Comparison of ENCODE assay signal across 32 mouse cellular contexts in genomic region chr7:79422876-79423275, GRCm38 (mm10). TPM values are rescaled to one million over a fixed set of nuclear protein-coding genes. Genes with fewer than 3 reads are reported as not detected.
A peak's percentile ranks its signal among the peaks of the same experiment; 100 is the strongest.
DNase-seq lines count a peak whose midpoint lies in the region; ATAC-seq and TF ChIP-seq lines count a peak whose summit lies in the region.
"Had no signal": no experiment of that assay in that cellular context is flagged by ENCODE, and none has a peak within 500 bp of the region (broad histone marks: within the 10 kb centered on the region; RNA-seq: fewer than 3 reads in every experiment).

No protein-coding gene starts in this region.

- no peak overlapping the region for H3K4me3 ChIP-seq in MEL (ENCODE audit: control insufficient read depth in 1 of 2, insufficient read depth in 1 of 2, low read depth in 2 of 2, low read length in 2 of 2)
- H3K4me3 ChIP-seq: embryonic facial prominence, embryonic 10.5 days; embryonic facial prominence, embryonic 13.5 days; erythroblast, embryonic 14.5 days; gastrocnemius, adult 2 months; heart, embryonic 12.5 days; heart, embryonic 15.5 days; hindbrain, embryonic 10.5 days; hindbrain, embryonic 13.5 days had no signal

- no peaks in the 10 kb centered on the region for H3K79me2 ChIP-seq in MEL (ENCODE audit: control insufficient read depth, insufficient read depth, low read length, poor library complexity)

- TF ChIP-seq EP300 in MEL (IDR thresholded peaks at IDR 0.05; ENCODE audit: low read depth in 1 of 2, low read length in 2 of 2) = no peak

- TF ChIP-seq POLR2A in MEL (IDR thresholded peaks at IDR 0.05; ENCODE audit: control insufficient read depth in 1 of 2, insufficient read depth in 1 of 2, low read depth in 1 of 2, low read length in 2 of 2, poor library complexity in 1 of 2) = no peak

- TF ChIP-seq CTCF in MEL (IDR thresholded peaks at IDR 0.05 in 2 of 3, conservative IDR thresholded peaks at IDR 0.05 in 1 of 3; ENCODE audit: control insufficient read depth in 1 of 3, insufficient read depth in 1 of 3, low read depth in 2 of 3, low read length in 3 of 3, poor library complexity in 1 of 3, severe bottlenecking in 1 of 3) = no peak

- H3K27me3 ChIP-seq in MEL (ENCODE audit: control insufficient read depth in 1 of 2, insufficient read depth in 2 of 2, low read length in 2 of 2) = no peaks in the 10 kb centered on the region
- H3K27me3 ChIP-seq: embryonic facial prominence, embryonic 13.5 days; heart, embryonic 12.5 days; heart, embryonic 15.5 days; hindbrain, embryonic 13.5 days; Patski had no signal

- no peak overlapping the region for H3K27ac ChIP-seq in MEL (ENCODE audit: control insufficient read depth, low read depth, low read length)
- H3K27ac ChIP-seq: embryonic facial prominence, embryonic 10.5 days; embryonic facial prominence, embryonic 13.5 days; gastrocnemius, adult 2 months; heart, embryonic 15.5 days; hindbrain, embryonic 10.5 days; hindbrain, embryonic 13.5 days had no signal

- H3K36me3 ChIP-seq in MEL (ENCODE audit: control insufficient read depth in 1 of 2, insufficient read depth in 2 of 2, low read length in 2 of 2) = no peaks in the 10 kb centered on the region; a peak in 1 of 4 replicates
- H3K36me3 ChIP-seq: hindbrain, embryonic 13.5 days had no signal

- no peaks in the 10 kb centered on the region for H3K9me3 ChIP-seq in MEL (replicated peaks; ENCODE audit: insufficient read depth, low read length)
- H3K9me3 ChIP-seq: embryonic facial prominence, embryonic 10.5 days; embryonic facial prominence, embryonic 13.5 days; heart, embryonic 12.5 days; heart, embryonic 15.5 days; hindbrain, embryonic 10.5 days; hindbrain, embryonic 13.5 days had no signal

- ATAC-seq in inflammation-experienced regulatory T-cells, adult 6 months = peak; percentile 32
- ATAC-seq in cerebellum, adult (ENCODE audit: insufficient number of reproducible peaks, low FRiP score, low TSS enrichment) = no peak
- ATAC-seq: forebrain, embryonic 14.5 days; forebrain, postnatal 0 days; hindbrain, embryonic 16.5 days; intestine, postnatal 0 days; Patski had no signal

- TF ChIP-seq RAD21 in MEL (IDR thresholded peaks at IDR 0.05; ENCODE audit: low read depth, low read length) = no peak

- no peak overlapping the region for H3K9ac ChIP-seq in MEL (ENCODE audit: control insufficient read depth, low read depth, low read length, poor library complexity, severe bottlenecking)
- H3K9ac ChIP-seq: embryonic facial prominence, embryonic 13.5 days; forebrain, postnatal 0 days; heart, embryonic 12.5 days; heart, embryonic 15.5 days; hindbrain, embryonic 13.5 days had no signal

- no peaks in the 10 kb centered on the region for H3K4me1 ChIP-seq in MEL (ENCODE audit: control insufficient read depth in 1 of 2, insufficient read depth in 2 of 2, low read length in 2 of 2)
- H3K4me1 ChIP-seq: embryonic facial prominence, embryonic 13.5 days; heart, embryonic 15.5 days; hindbrain, embryonic 13.5 days had no signal

- DNase-seq in 416B (ENCODE audit: low read depth) (peak; percentile 89), MEL (ENCODE audit: low read depth, low spot score) (no peak)
- DNase-seq in CD4-positive, CD25-positive, alpha-beta regulatory T cell, adult 2 months (ENCODE audit: low read depth, low spot score) = peak; percentile 39
- no peak for DNase-seq in testis, postnatal 14 days (ENCODE audit: low spot score)
- no peak for DNase-seq in retina, postnatal 1 day
- DNase-seq in urinary bladder, adult 2 months (ENCODE audit: low spot score) = no peak
- DNase-seq: adrenal gland, adult 2 months; adrenal gland, postnatal 14 days; cerebellum, adult 11-12 months; cerebellum, adult 8-10 months; cerebellum, postnatal 10 days; cerebellum, postnatal 36 days; embryo, embryonic 11 days; forebrain, postnatal 0 days; gastrocnemius, adult 2 months; gastrocnemius, postnatal 25 days; heart, adult 18-20 months; heart, postnatal 10 days; heart, postnatal 36 days had no signal

TF ChIP-seq in MEL, 35 proteins besides CTCF, POLR2A, EP300 and RAD21:
- TF ChIP-seq ETS1 (IDR thresholded peaks at IDR 0.05; ENCODE audit: low read depth, low read length) (no peak), ZNF384 (IDR thresholded peaks at IDR 0.05; ENCODE audit: low read depth, low read length) (0 out of 2 replicates have a peak, but pooled peaks have one; percentile 15)

RNA-seq across cellular contexts. Expression of gene Fanci, which starts 31.1 kb away (rescaled TPM):
- 6.9 and 8.4 TPM in 2 replicates for total RNA-seq in MEL (2012; rRNA removed)
- polyA plus RNA-seq in MEL (2012; ENCODE audit: insufficient read depth in 1 of 2, insufficient read length in 2 of 2, low read depth in 1 of 2, low replicate concordance in 2 of 2, missing spikeins in 1 of 2) = 1 to 10 TPM in 1 of 2 experiments, not detected in 1; 9.0 TPM
- 1 to 10 TPM; 3.2 to 8.4 (median 6.1) TPM for polyA plus RNA-seq in inflammation-experienced regulatory T-cells, adult 6 months (2017; shearing (Covaris generic))
- 0.80 and 0.99 TPM in 2 replicates for polyA plus RNA-seq in urinary bladder, adult 2 months (2012; rRNA removed)

RNA-seq across cellular contexts. Expression of gene Rlbp1, which starts 36.0 kb away (rescaled TPM):
- total RNA-seq in MEL (2012; rRNA removed) = 0.12 and 0.16 TPM in 2 replicates
- under 1 TPM in 1 of 2 experiments, not detected in 1; 0.17 TPM for polyA plus RNA-seq in MEL (2012; ENCODE audit: insufficient read depth in 1 of 2, insufficient read length in 2 of 2, low read depth in 1 of 2, low replicate concordance in 2 of 2, missing spikeins in 1 of 2)
- polyA plus RNA-seq in inflammation-experienced regulatory T-cells, adult 6 months (2017; shearing (Covaris generic)) = not detected
- 0.08 and 0.13 TPM in 2 replicates for polyA plus RNA-seq in urinary bladder, adult 2 months (2012; rRNA removed)
- total RNA-seq: adrenal gland, adult 2 months; adrenal gland, postnatal 14 days; gastrocnemius, adult 2 months; gastrocnemius, postnatal 25 days; heart, adult 18-20 months; heart, postnatal 10 days; heart, postnatal 36 days had no signal
- polyA plus RNA-seq: erythroblast, embryonic 14.5 days; heart, embryonic 12.5 days; heart, embryonic 15.5 days; Patski had no signal

RNA-seq across cellular contexts. Expression of gene Polg, which starts 43.3 kb away (rescaled TPM):
- 66.8 and 82.7 TPM in 2 replicates for total RNA-seq in MEL (2012; rRNA removed)
- 100 to 1,000 TPM in 1 of 2 experiments, not detected in 1; 129 TPM for polyA plus RNA-seq in MEL (2012; ENCODE audit: insufficient read depth in 1 of 2, insufficient read length in 2 of 2, low read depth in 1 of 2, low replicate concordance in 2 of 2, missing spikeins in 1 of 2)
- 10 to 100 TPM; 15.0 to 37.4 (median 27.3) TPM for polyA plus RNA-seq in inflammation-experienced regulatory T-cells, adult 6 months (2017; shearing (Covaris generic))
- 50.9 and 56.0 TPM in 2 replicates for polyA plus RNA-seq in urinary bladder, adult 2 months (2012; rRNA removed)

Comparison
In these comparisons a context has a peak if more than half of its experiments do, and no peak if none do; other contexts are left out.
1. DNase-seq: peak in 416B (single experiment) and CD4-positive, CD25-positive, alpha-beta regulatory T cell, adult 2 months (single experiment); none in MEL (single experiment), testis, postnatal 14 days (single experiment), retina, postnatal 1 day (single experiment) and urinary bladder, adult 2 months (single experiment).